Mouse (Mus musculus) megakaryocyte, embryonic 14.5 days (primary cell): ENCODE measurements at regions not wholly inside any gene's neighbourhood (a gene's known extent, or its start where the extent isn't known, plus 50 kb on each side); places are given as distances from the start of the nearest gene placed in this dataset.

Experiments used
- FLI1 ChIP-seq: IDR thresholded peaks from 2 replicates; pipeline ENCODE4 v1.6.1; 2012; ENCODE audit warnings: low read length, inconsistent platforms, mixed read lengths
- GATA1 ChIP-seq: IDR thresholded peaks from 3 replicates; pipeline ENCODE4 v1.6.1; 2012; ENCODE audit warnings: mixed read lengths, low read length, inconsistent platforms, borderline replicate concordance

GRCm38 (mm10) chr4:62850526-62850925 is 114.8 kb upstream of the Zfp618 start:
- TF ChIP-seq GATA1 (no peak), FLI1 (no peak)
